Mouse (Mus musculus) erythroblast, embryonic 14.5 days (primary cell): ENCODE data around the gene Slmap.

Experiments
- GATA1 ChIP-seq: IDR thresholded peaks from 2 replicates; pipeline ENCODE4 v1.6.1; 2012; ENCODE audit warnings: low read length, inconsistent platforms, mixed read lengths
- TAL1 ChIP-seq: IDR thresholded peaks from 3 replicates; pipeline ENCODE4 v1.6.1; 2012; ENCODE audit warnings: low read length, inconsistent platforms, mixed read lengths

GRCm38 (mm10) chr14:26488329-26489020 lies 46.3 kb downstream of the Slmap start:
- TF ChIP-seq GATA1: no peak
- TF ChIP-seq TAL1: no peak
